Mouse (Mus musculus): ENCODE measurements around the gene Sbf1.

- no peak for TF ChIP-seq CTCF (IDR thresholded peaks at IDR 0.05; ENCODE audit: low read depth, low read length)
- TF ChIP-seq POLR2A (IDR thresholded peaks at IDR 0.05; ENCODE audit: extremely low read depth, insufficient read depth, low read length), result no peak
Measured at GRCm38 (mm10) chr15:89258997-89259396, 56.1 kb downstream of the Sbf1 start.
